Mouse (Mus musculus): ENCODE results near the gene Ikbke. TPM values are rescaled to one million over a fixed set of nuclear protein-coding genes. Genes with fewer than 3 reads are reported as not detected.

Gene Ikbke
- polyA plus RNA-seq, 1 experiment from 2014 or later: 6.6 TPM

DNA sequence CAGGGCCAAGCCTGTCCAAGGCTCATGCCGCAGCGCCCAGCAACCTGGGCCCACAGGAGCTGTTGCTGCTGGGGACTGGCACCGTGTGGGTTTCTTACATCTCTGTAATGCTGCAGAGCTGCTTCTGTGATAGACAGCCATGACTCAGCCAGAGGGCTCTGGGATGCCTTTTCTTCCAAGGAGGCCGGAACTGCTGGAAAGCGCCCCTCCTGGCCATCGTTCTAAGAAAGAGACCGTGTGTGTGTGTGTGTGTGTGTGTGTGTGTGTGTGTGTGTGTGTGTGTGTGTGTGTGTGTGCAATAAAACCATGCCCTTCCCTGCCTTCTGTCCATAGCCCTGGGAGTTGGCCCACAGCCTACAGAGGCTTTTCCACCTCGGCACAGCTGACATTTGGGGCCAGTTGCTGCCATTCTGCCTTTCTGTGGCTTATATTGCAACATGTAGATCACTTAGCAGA, 69.4 kb downstream of the Ikbke start:
- Histone ChIP-seq H3K4me1 (replicated peaks) (0 out of 2 replicates have a peak, but pooled peaks cover 6% of the 10 kb centered on the region), H3K27me3 (no peaks in the 10 kb centered on the region), H3K4me3 (replicated peaks) (no peak overlapping the region), H3K27ac (replicated peaks) (no peak overlapping the region), H3K36me3 (replicated peaks) (no peaks in the 10 kb centered on the region), H3K9ac (no peak overlapping the region), H3K4me2 (no peak overlapping the region), H3K9me3 (replicated peaks) (no peaks in the 10 kb centered on the region)
- 64% methylated on average over 8 of the region's 8 CpGs for WGBS (ENCODE audit: insufficient replicate concordance)
- no peak for ATAC-seq (ENCODE audit: insufficient read depth)

DNA sequence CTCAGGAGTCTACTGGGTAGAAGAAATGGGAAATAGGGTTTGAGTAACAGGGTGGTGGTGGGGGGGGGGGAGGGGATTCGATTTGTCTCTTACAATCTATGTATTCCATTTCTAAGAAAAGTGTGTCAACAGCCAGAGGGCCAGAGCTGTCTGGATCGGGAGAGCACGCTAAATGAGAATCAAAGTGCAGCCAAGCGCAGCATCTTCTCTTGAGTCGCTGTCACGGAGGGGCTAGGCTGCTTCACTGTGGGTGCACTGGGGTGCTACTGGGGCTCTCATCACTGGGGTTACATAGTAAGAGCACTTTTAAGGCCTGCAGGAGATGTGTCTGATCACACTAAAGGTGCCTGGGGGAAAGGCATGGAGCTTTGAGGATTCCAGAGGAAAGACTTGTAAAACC, 70.6 kb downstream of the Ikbke start:
- Histone ChIP-seq H3K36me3 (replicated peaks) (no peaks in the 10 kb centered on the region), H3K27ac (replicated peaks) (no peak overlapping the region), H3K9ac (no peak overlapping the region), H3K4me1 (replicated peaks) (0 out of 2 replicates have a peak, but pooled peaks cover 3% of the 10 kb centered on the region), H3K27me3 (no peaks in the 10 kb centered on the region), H3K9me3 (replicated peaks) (no peaks in the 10 kb centered on the region), H3K4me2 (no peak overlapping the region), H3K4me3 (replicated peaks) (no peak overlapping the region)
- no peak for ATAC-seq (ENCODE audit: insufficient read depth)
- 81% methylated on average over 6 of the region's 6 CpGs for WGBS (ENCODE audit: insufficient replicate concordance)

DNA sequence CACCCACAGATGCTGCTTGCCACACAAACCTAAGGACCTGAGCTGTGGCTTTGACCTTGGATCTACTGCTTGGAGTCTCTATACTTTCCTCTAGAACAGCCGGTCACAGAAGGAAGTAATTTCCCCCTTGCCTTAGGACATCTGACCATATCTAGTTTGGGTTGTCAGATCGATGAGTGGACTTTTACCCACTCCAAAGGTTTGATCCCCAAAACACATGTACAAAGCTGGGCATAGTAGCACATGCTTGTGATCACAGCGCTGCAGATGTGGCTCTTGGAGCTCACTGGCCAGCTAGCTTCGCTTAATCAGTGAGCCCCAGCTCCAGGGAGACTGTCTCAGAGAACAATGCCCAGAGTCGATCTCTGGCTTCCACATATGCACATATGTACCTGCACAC, 71.3 kb downstream of the Ikbke start:
- Histone ChIP-seq H3K9me3 (replicated peaks) (no peaks in the 10 kb centered on the region), H3K36me3 (replicated peaks) (no peaks in the 10 kb centered on the region), H3K4me1 (replicated peaks) (0 out of 2 replicates have a peak, but pooled peaks cover 3% of the 10 kb centered on the region), H3K4me2 (no peak overlapping the region), H3K27me3 (no peaks in the 10 kb centered on the region), H3K9ac (no peak overlapping the region), H3K27ac (replicated peaks) (no peak overlapping the region), H3K4me3 (replicated peaks) (no peak overlapping the region)
- WGBS (ENCODE audit: insufficient replicate concordance): 70% methylated on average over 5 of the region's 5 CpGs
- ATAC-seq (ENCODE audit: insufficient read depth): no peak

DNA sequence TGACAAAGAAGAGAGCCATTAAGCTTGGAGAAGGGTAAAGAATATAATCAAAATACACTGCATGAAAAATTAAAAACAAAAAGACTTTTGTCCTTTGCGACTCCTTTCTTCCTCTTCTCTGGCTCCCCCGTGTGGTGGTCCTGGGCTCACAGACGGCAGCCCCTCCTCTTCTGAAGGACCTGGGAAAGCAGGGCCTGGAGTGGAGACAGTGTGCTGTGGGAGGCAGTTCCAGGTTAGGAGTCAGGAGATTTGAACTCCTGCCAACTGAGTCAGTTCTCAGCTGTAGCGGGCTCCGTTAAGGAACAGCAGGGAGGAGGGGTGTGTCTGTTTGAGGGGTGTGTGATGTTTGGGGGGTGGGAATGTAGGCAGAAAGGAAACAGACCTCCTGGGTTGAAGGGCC, 71.9 kb downstream of the Ikbke start:
- Histone ChIP-seq H3K9ac (no peak overlapping the region), H3K36me3 (replicated peaks) (no peaks in the 10 kb centered on the region), H3K9me3 (replicated peaks) (no peaks in the 10 kb centered on the region), H3K4me1 (replicated peaks) (no peaks in the 10 kb centered on the region), H3K4me2 (no peak overlapping the region), H3K27ac (replicated peaks) (no peak overlapping the region), H3K27me3 (no peaks in the 10 kb centered on the region), H3K4me3 (replicated peaks) (no peak overlapping the region)
- WGBS (ENCODE audit: insufficient replicate concordance): 7% methylated on average over 5 of the region's 5 CpGs
- no peak for ATAC-seq (ENCODE audit: insufficient read depth)

DNA sequence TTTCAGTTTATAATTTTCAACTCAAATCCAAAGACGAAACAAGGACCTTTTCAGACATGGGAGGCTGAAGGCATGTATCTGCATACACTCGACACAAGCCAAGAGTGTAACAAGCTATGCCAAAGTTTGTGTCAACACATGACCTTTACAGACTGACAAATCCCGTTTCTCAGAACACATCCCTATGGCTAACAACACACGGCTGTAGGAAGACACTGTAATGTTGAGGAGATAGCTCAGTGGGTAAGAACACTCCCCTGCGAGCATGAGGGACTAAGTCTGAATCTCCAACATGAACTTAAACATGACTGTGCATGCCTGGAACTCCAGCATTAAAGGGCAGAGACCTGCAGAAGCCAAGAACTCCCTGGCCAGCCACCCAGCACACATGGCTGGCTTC, 73.1 kb downstream of the Ikbke start:
- 0 out of 2 replicates have a peak, but pooled peaks cover 3% of the 10 kb centered on the region for H3K4me1 ChIP-seq (replicated peaks)
- no peak overlapping the region for H3K4me3 ChIP-seq (replicated peaks)
- WGBS (ENCODE audit: insufficient replicate concordance): 56% methylated on average over 5 of the region's 5 CpGs
- no peak overlapping the region for H3K9ac ChIP-seq
- no peak overlapping the region for H3K4me2 ChIP-seq
- H3K36me3 ChIP-seq (replicated peaks): no peaks in the 10 kb centered on the region
- no peaks in the 10 kb centered on the region for H3K9me3 ChIP-seq (replicated peaks)
- H3K27me3 ChIP-seq: no peaks in the 10 kb centered on the region
- no peak for ATAC-seq (ENCODE audit: insufficient read depth)
- H3K27ac ChIP-seq (replicated peaks): no peak overlapping the region

DNA sequence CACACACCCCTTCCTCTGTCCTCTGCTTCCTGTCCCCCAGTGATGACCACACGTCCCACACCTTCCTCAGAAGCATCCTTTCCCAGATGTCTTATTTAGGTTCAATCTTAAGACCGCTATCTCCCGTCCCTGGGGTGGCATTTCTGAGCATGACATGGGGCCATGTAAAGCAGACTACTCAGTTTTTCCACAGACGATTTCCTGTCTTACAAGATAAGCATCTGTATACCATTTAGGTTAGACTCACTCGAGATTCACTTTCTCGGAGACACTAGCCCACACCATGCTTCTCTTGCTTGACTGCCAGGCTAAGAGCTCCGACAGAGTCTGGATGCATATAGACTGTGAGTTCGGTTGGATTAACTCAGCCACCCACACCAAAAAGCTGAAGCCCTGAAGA, 74.9 kb downstream of the Ikbke start:
- Histone ChIP-seq H3K4me2 (no peak overlapping the region), H3K36me3 (replicated peaks) (no peaks in the 10 kb centered on the region), H3K4me1 (replicated peaks) (peaks cover 12% of the 10 kb centered on the region), H3K9ac (no peak overlapping the region), H3K4me3 (replicated peaks) (no peak overlapping the region), H3K27ac (replicated peaks) (no peak overlapping the region), H3K27me3 (no peaks in the 10 kb centered on the region), H3K9me3 (replicated peaks) (no peaks in the 10 kb centered on the region)
- ATAC-seq (ENCODE audit: insufficient read depth): no peak
- 35% methylated on average over 8 of the region's 8 CpGs for WGBS (ENCODE audit: insufficient replicate concordance)

Other genes starting within 250 kb of the Ikbke start
- gene Mapkapk2, start 181.8 kb downstream of the Ikbke start, polyA plus RNA-seq (2015; fragmentation: Nextera tagmentation; extraction: Ambion mirVana): 13.0 and 15.7 TPM in 2 replicates
- 16.6 and 18.3 TPM in 2 replicates for gene Dyrk3, start 141.3 kb downstream of the Ikbke start, polyA plus RNA-seq (2015; fragmentation: Nextera tagmentation; extraction: Ambion mirVana)
- 26.0 and 28.1 TPM in 2 replicates for gene Eif2d, start 126.4 kb downstream of the Ikbke start, polyA plus RNA-seq (2015; fragmentation: Nextera tagmentation; extraction: Ambion mirVana)
- 6.1 and 6.7 TPM in 2 replicates for gene Rassf5, start 34.3 kb downstream of the Ikbke start, polyA plus RNA-seq (2015; fragmentation: Nextera tagmentation; extraction: Ambion mirVana)
- gene Srgap2, start 247.7 kb upstream of the Ikbke start, polyA plus RNA-seq (2015; fragmentation: Nextera tagmentation; extraction: Ambion mirVana): 3.8 and 4.3 TPM in 2 replicates
- 1.3 and 1.5 TPM in 2 replicates for gene Fam72a, start 248.3 kb upstream of the Ikbke start, polyA plus RNA-seq (2015; fragmentation: Nextera tagmentation; extraction: Ambion mirVana)

Measured in liver, embryonic 15.5 days (tissue).